Comparison of ENCODE assay signal across 8 mouse cellular contexts in the genomic region with DNA sequence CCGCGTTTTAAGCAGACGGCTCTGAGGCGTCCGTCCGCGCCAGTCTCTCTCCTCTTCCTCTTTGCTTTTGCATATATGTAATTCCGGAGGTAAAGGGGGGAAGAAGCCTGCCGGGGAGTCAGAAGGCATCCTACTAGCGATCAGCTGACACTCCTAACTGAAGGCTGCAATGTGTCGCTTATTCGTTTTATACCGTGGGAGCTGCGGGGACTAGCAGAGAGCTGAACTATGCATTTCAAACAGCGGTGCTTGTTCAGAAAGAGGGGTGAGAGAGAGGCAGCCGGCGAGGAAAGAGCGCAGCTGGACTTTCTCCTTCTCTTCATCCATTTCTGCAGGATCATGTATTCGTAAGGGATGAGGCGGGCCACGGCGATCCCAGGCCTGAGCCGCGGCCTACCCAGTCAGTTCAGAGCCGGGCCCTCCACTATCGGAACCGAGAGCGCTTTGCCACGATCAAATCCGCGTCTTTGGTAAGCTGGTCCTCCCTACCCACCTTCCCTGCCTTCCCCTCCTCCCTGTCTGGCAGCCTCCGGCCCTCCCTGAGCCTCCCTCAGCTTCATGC. TPM values are rescaled to one million over a fixed set of nuclear protein-coding genes. Genes with fewer than 3 reads are reported as not detected.
A peak's percentile ranks its signal among the peaks of the same experiment; 100 is the strongest.
DNase-seq lines count a peak whose midpoint lies in the region; ATAC-seq and TF ChIP-seq lines count a peak whose summit lies in the region.

No protein-coding gene starts in this region.

- H3K36me3 ChIP-seq in ES-E14 (ENCODE audit: control insufficient read depth, insufficient read depth, low read length, poor library complexity, severe bottlenecking) = no peaks in the 10 kb centered on the region
- H3K36me3 ChIP-seq in forebrain, embryonic 12.5 days (replicated peaks) = no peaks in the 10 kb centered on the region
- no peaks in the 10 kb centered on the region for H3K36me3 ChIP-seq in hindbrain, embryonic 16.5 days (ENCODE audit: control insufficient read depth, insufficient read depth, low read length)
- H3K36me3 ChIP-seq in limb, embryonic 11.5 days (ENCODE audit: control insufficient read depth, insufficient read depth, low read length) = no peaks in the 10 kb centered on the region

- H3K4me3 ChIP-seq in ES-E14 (ENCODE audit: insufficient read depth in 1 of 2, low read depth in 1 of 2, low read length in 2 of 2, poor library complexity in 1 of 2, severe bottlenecking in 1 of 2) = peak overlapping the region; percentile 30 to 43; a peak in 3 of 4 replicates
- H3K4me3 ChIP-seq in brown adipose tissue, adult 24 weeks (ENCODE audit: insufficient read depth, low read depth, low read length) = peak overlapping the region; percentile 51
- peak overlapping the region; percentile 46 for H3K4me3 ChIP-seq in forebrain, embryonic 12.5 days (replicated peaks)
- peak overlapping the region; percentile 52 for H3K4me3 ChIP-seq in hindbrain, embryonic 16.5 days (ENCODE audit: low read length)
- peak overlapping the region; percentile 26 for H3K4me3 ChIP-seq in limb, embryonic 11.5 days (ENCODE audit: low read depth, low read length)

- H3K9me3 ChIP-seq in ES-E14 (ENCODE audit: control insufficient read depth, insufficient read depth, low read depth, low read length) = no peaks in the 10 kb centered on the region
- no peaks in the 10 kb centered on the region for H3K9me3 ChIP-seq in forebrain, embryonic 12.5 days
- H3K9me3 ChIP-seq in hindbrain, embryonic 16.5 days (ENCODE audit: control insufficient read depth, low read length) = no peaks in the 10 kb centered on the region
- H3K9me3 ChIP-seq in limb, embryonic 11.5 days (ENCODE audit: control insufficient read depth, low read length) = no peaks in the 10 kb centered on the region

- H3K4me1 ChIP-seq in ES-E14 (ENCODE audit: control insufficient read depth in 2 of 2, insufficient read depth in 2 of 2, low read length in 2 of 2, poor library complexity in 1 of 2) = peaks cover 0 to 11% of the 10 kb centered on the region in 2 experiments; a peak in 1 of 4 replicates
- H3K4me1 ChIP-seq in brown adipose tissue, adult 24 weeks (ENCODE audit: control insufficient read depth, insufficient read depth, insufficient read length, low read length) = no peaks in the 10 kb centered on the region
- peaks cover 27% of the 10 kb centered on the region for H3K4me1 ChIP-seq in forebrain, embryonic 12.5 days
- H3K4me1 ChIP-seq in hindbrain, embryonic 16.5 days (ENCODE audit: control insufficient read depth, insufficient read depth, low read depth, low read length) = peaks cover 17% of the 10 kb centered on the region
- peaks cover 4% of the 10 kb centered on the region; the same call in 1 of the 2 replicates for H3K4me1 ChIP-seq in limb, embryonic 11.5 days (ENCODE audit: control insufficient read depth, insufficient read depth, low read length)

- no peak for DNase-seq in ES-E14 (ENCODE audit: low read depth, low spot score)
- DNase-seq in limb, embryonic 11.5 days (ENCODE audit: low spot score) = peak; percentile 49
- DNase-seq in ovary, postnatal 36 days (ENCODE audit: low spot score) = peak; percentile 16
- no peak for DNase-seq in B cell, adult 2 months
- DNase-seq in thymus, postnatal 25 days = no peak

- in situ Hi-C loops in ES-E14 (cut with MboI; ENCODE audit: low sequenced_read_pairs in 2 of 2, unreplicated experiment in 2 of 2) = no loop called here

- peak overlapping the region; percentile 72 for H3K4me2 ChIP-seq in forebrain, embryonic 12.5 days
- H3K4me2 ChIP-seq in hindbrain, embryonic 16.5 days (ENCODE audit: low read length) = peak overlapping the region; percentile 60
- H3K4me2 ChIP-seq in limb, embryonic 11.5 days (ENCODE audit: low read depth, severe bottlenecking) = peak overlapping the region; percentile 60

- WGBS in forebrain, embryonic 12.5 days = 2% methylated on average over 32 of the region's 32 CpGs
- WGBS in hindbrain, embryonic 16.5 days = 1% methylated on average over 32 of the region's 32 CpGs
- 2% methylated on average over 32 of the region's 32 CpGs for WGBS in limb, embryonic 11.5 days

- H3K9ac ChIP-seq in ES-E14 (ENCODE audit: insufficient read depth, low read depth, low read length, poor library complexity, severe bottlenecking) = peak overlapping the region; percentile 65
- H3K9ac ChIP-seq in forebrain, embryonic 12.5 days = peak overlapping the region; percentile 55
- H3K9ac ChIP-seq in hindbrain, embryonic 16.5 days (ENCODE audit: low read depth, low read length) = peak overlapping the region; percentile 77
- H3K9ac ChIP-seq in limb, embryonic 11.5 days (ENCODE audit: low read length) = no peak overlapping the region; the same call in 1 of the 2 replicates

- no peak overlapping the region for H3K27ac ChIP-seq in ES-E14 (ENCODE audit: insufficient read depth, low read depth, low read length, poor library complexity, severe bottlenecking)
- H3K27ac ChIP-seq in brown adipose tissue, adult 24 weeks (replicated peaks; ENCODE audit: low read depth, low read length) = no peak overlapping the region
- peak overlapping the region; percentile 85 for H3K27ac ChIP-seq in forebrain, embryonic 12.5 days
- peak overlapping the region; percentile 87 for H3K27ac ChIP-seq in hindbrain, embryonic 16.5 days (ENCODE audit: low read depth, low read length)
- no peak overlapping the region for H3K27ac ChIP-seq in limb, embryonic 11.5 days (replicated peaks; ENCODE audit: low read depth, low read length)

- peak; percentile 54 for ATAC-seq in forebrain, embryonic 12.5 days (ENCODE audit: low FRiP score)
- ATAC-seq in hindbrain, embryonic 16.5 days = peak; percentile 52
- ATAC-seq in limb, embryonic 11.5 days (ENCODE audit: insufficient number of reproducible peaks, low FRiP score, low TSS enrichment, low read depth) = no peak

- H3K27me3 ChIP-seq in forebrain, embryonic 12.5 days = no peaks in the 10 kb centered on the region
- no peaks in the 10 kb centered on the region for H3K27me3 ChIP-seq in hindbrain, embryonic 16.5 days (replicated peaks; ENCODE audit: control insufficient read depth, insufficient read depth, low read length)
- H3K27me3 ChIP-seq in limb, embryonic 11.5 days (ENCODE audit: control insufficient read depth, insufficient read depth, low read length) = peaks cover 5% of the 10 kb centered on the region; the same call in 1 of the 2 replicates

TF ChIP-seq in ES-E14, 5 proteins besides CTCF, POLR2A, EP300 and RAD21:
- no peak for TF ChIP-seq ZC3H11A (IDR thresholded peaks at IDR 0.05; ENCODE audit: borderline replicate concordance, low read depth, low read length)

RNA-seq across cellular contexts. Expression of gene Pebp1, which starts 46.6 kb away (rescaled TPM):
- 367 and 381 TPM in 2 replicates for total RNA-seq in ES-E14 (2012; rRNA removed)
- 292 and 442 TPM in 2 replicates for polyA plus RNA-seq in brown adipose tissue, adult 24 weeks (2012; ENCODE audit: insufficient read depth, insufficient read length, missing spikeins)
- 856 and 860 TPM in 2 replicates for polyA plus RNA-seq in forebrain, embryonic 12.5 days (2016; fragmentation: Nextera tagmentation; extraction: Ambion mirVana)
- polyA plus RNA-seq in hindbrain, embryonic 16.5 days (2015; fragmentation: Nextera tagmentation; extraction: Ambion mirVana) = 1,116 and 1,205 TPM in 2 replicates
- 838 and 884 TPM in 2 replicates for polyA plus RNA-seq in limb, embryonic 11.5 days (2014; fragmentation: Nextera tagmentation; extraction: Ambion mirVana)

Comparison
In these comparisons a context has a peak if more than half of its experiments do, and no peak if none do; other contexts are left out.
1. DNase-seq: peak in limb, embryonic 11.5 days (single experiment) and ovary, postnatal 36 days (single experiment); none in ES-E14 (single experiment), B cell, adult 2 months (0 of 2) and thymus, postnatal 25 days (single experiment).
2. H3K27ac ChIP-seq: peak in forebrain, embryonic 12.5 days (single experiment) and hindbrain, embryonic 16.5 days (single experiment); none in ES-E14 (single experiment), brown adipose tissue, adult 24 weeks (single experiment) and limb, embryonic 11.5 days (single experiment).
3. Peak in every context shown above with its lines, with median percentiles within 50 percentile points of each other: H3K4me3 ChIP-seq and H3K4me2 ChIP-seq.